Mouse (Mus musculus) midbrain, embryonic 15.5 days (tissue): ENCODE data around the gene Tom1l2. TPM values are rescaled to one million over a fixed set of nuclear protein-coding genes. Genes with fewer than 3 reads are reported as not detected.

Source experiments
- microRNA-seq: library from miRNA; unstranded; fragments of <30 nt; microRNA quantifications from one replicate; pipeline ENCODE4, GENCODE M21; 2016
- polyA plus RNA-seq: library from polyadenylated mRNA; unstranded; fragments of >200 nt; fragmentation: Nextera tagmentation; extraction: Ambion mirVana; gene quantifications from 2 replicates; pipeline ENCODE4 v1.2.1, GENCODE M21; 2015

The Tom1l2 gene
- polyA plus RNA-seq, 1 experiment from 2014 or later: 72.6 TPM

Small RNA genes lying within 50 kb of the gene (microRNA-seq; reads per million reads assigned to microRNA genes)
- gene Gm27711 (not detected), gene Mir6921 (not detected), gene Mir6922 (not detected)

Other genes starting within 250 kb of the Tom1l2 start
- 34.2 and 34.7 TPM in 2 replicates for gene Rai1, start 247.9 kb downstream of the Tom1l2 start, polyA plus RNA-seq
- 37.0 and 38.3 TPM in 2 replicates for gene Srebf1, start 130.3 kb downstream of the Tom1l2 start, polyA plus RNA-seq
- gene Drc3, start 424 bp upstream of the Tom1l2 start, polyA plus RNA-seq: 6.1 and 6.3 TPM in 2 replicates
- 23.6 and 25.9 TPM in 2 replicates for gene Gid4, start 64.2 kb upstream of the Tom1l2 start, polyA plus RNA-seq
- 47.5 and 48.9 TPM in 2 replicates for gene Atpaf2, start 65.6 kb upstream of the Tom1l2 start, polyA plus RNA-seq
- gene Drg2, start 101.7 kb upstream of the Tom1l2 start, polyA plus RNA-seq: 97.5 and 101 TPM in 2 replicates
- gene Myo15, start 116.4 kb upstream of the Tom1l2 start, polyA plus RNA-seq: 0.05 and 0.12 TPM in 2 replicates
- gene Alkbh5, start 183.5 kb upstream of the Tom1l2 start, polyA plus RNA-seq: 22.9 and 23.1 TPM in 2 replicates